Mouse (Mus musculus) Patski (cell line): ENCODE results near the gene Fam173b. TPM values are rescaled to one million over a fixed set of nuclear protein-coding genes. Genes with fewer than 3 reads are reported as not detected.

Experiments used
- ATAC-seq: fragments of 100-300 bp; one replicate; pipeline ENCODE4 v1.8.0; 2021
- CTCF ChIA-PET: fragments of 350-600 bp; sonication (Branson Sonifier 250); formaldehyde crosslinking; loops from one replicate; lab custom pipeline; 2022; ENCODE audit warnings: inconsistent platforms; lab: Charles Lee
- POLR2A ChIA-PET: fragments of 350-600 bp; sonication (Branson Sonifier 250); formaldehyde crosslinking; loops from one replicate; lab custom pipeline; 2022; ENCODE audit warnings: antibody characterized with exemption, inconsistent platforms; lab: Charles Lee
- DNase-seq: peaks from one replicate; pipeline ENCODE4 v3.0.0-alpha.2; 2011; ENCODE audit warnings: low read depth, low spot score
- H3K27me3 ChIP-seq: fragments of 371-371 bp; one replicate; pipeline ENCODE4 v1.5.1; 2021
- CTCF ChIP-seq: fragments of 100-300 bp; IDR thresholded peaks from one replicate; pipeline ENCODE4 v1.5.1; 2021
- in situ Hi-C: fragments of 300-500 bp; cut with MboI; formaldehyde crosslinking; loops from 3 replicates; pipeline ENCODE4 v1.11.1; 2018; ENCODE audit warnings: low pct_unique_long_range_greater_than_20kb, mixed read lengths
- polyA plus RNA-seq: library from polyadenylated mRNA; unstranded; gene quantifications from one replicate; pipeline ENCODE4 v1.2.3, GENCODE M21; 2021

Fam173b gene
- polyA plus RNA-seq, 1 experiment from 2014 or later: 13.3 TPM

- ChIA-PET POLR2A (no interaction called here), CTCF (no interaction called here)
- in situ Hi-C loops: no loop called here
- TF ChIP-seq CTCF: no peak
- ATAC-seq (no peak), DNase-seq (no peak)
- H3K27me3 ChIP-seq: peaks cover 5% of the 10 kb centered on the region
Measured at GRCm38 (mm10) chr15:31661802-31662201, 60.1 kb downstream of the Fam173b start.

DNA sequence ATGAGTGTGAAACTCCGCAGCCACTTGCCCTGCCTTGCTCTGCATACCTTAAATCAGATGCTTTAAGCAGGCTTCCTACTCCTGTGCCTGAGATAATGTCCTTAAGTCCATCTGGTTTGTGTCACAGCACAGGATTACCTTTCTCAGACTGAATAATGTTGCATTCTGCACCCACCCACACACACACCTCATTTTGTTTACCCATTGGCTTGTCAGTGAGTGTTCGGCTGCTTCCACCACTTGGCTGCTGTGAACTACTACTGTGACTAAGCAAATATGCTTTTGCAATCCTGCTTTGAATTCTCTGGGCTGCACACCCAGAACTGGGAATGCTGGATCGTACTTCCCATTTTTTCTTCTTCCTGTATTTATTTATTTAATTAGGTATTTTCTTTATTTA lies 61.4 kb downstream of the Fam173b start:
- no peak for ATAC-seq
- H3K27me3 ChIP-seq: peaks cover 5% of the 10 kb centered on the region
- CTCF ChIA-PET: no interaction called here
- in situ Hi-C loops: no loop called here
- POLR2A ChIA-PET: no interaction called here
- DNase-seq: no peak
- no peak for TF ChIP-seq CTCF

Other genes starting within 250 kb of the Fam173b start
- 9.3 TPM for gene Ankrd33b, start 234.1 kb upstream of the Fam173b start, polyA plus RNA-seq
- 7.6 TPM for gene Ropn1l, start 148.1 kb upstream of the Fam173b start, polyA plus RNA-seq
- 61.0 TPM for gene March6, start 70.8 kb upstream of the Fam173b start, polyA plus RNA-seq
- 0.51 TPM for gene Cmbl, start 36.5 kb upstream of the Fam173b start, polyA plus RNA-seq
- 407 TPM for gene Cct5, start within 50 bp of the Fam173b start, polyA plus RNA-seq